Mouse (Mus musculus): ENCODE data around the gene Napsa.

DNA sequence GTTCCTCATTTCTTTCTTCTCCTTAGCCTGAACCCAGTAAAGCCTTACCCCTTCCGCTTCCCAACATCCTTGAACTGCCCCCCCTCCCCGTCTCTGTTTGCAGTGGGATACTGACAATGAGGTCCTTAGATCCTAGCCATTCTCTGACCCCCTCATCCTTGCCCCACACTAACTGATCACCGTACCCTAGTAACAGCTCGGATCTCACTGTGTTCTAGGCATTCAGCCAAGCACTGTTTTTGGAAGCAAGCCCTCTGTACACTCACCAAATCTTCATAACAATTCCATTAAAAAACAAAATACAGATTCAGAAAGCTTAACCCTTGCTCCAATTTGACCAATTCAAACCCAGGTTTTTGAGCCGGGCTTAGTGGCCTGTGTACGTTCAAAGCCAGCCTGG, 22.1 kb downstream of the Napsa start:
- no peak for TF ChIP-seq CTCF (IDR thresholded peaks at IDR 0.05; ENCODE audit: borderline replicate concordance, insufficient read depth, low read depth, low read length)
- TF ChIP-seq POLR2A (IDR thresholded peaks at IDR 0.05; ENCODE audit: borderline replicate concordance, insufficient read depth, low read length): peak; percentile 8; the same call in 1 of the 2 replicates

All from cerebellum, adult 2 months (tissue).